Mouse (Mus musculus) brain, embryonic 14.5 days (tissue): Measurements from ENCODE around the gene Nrp2.
A peak's percentile ranks its signal among the peaks of the same experiment; 100 is the strongest.

ENCODE experiments used
- CTCF ChIP-seq: fragments of 200-500 bp; IDR thresholded peaks from 2 replicates; pipeline ENCODE4 v1.5.1; 2012; ENCODE audit warnings: inconsistent platforms, mild to moderate bottlenecking, moderate library complexity, borderline replicate concordance; ENCODE audit not compliant: insufficient read depth, insufficient read length; ENCODE audit errors: extremely low read depth
- POLR2A ChIP-seq: fragments of 200-500 bp; IDR thresholded peaks from 2 replicates; pipeline ENCODE4 v1.6.1; 2012; ENCODE audit warnings: mild to moderate bottlenecking, inconsistent platforms, borderline replicate concordance; ENCODE audit not compliant: poor library complexity, insufficient read depth, insufficient read length, severe bottlenecking; ENCODE audit errors: extremely low read depth

- peak; percentile 70 for TF ChIP-seq CTCF
- no peak for TF ChIP-seq POLR2A
Measured at GRCm38 (mm10) chr1:62722526-62722925, 19.4 kb downstream of the Nrp2 start.
